Mouse (Mus musculus): ENCODE measurements around the gene 2310079G19Rik.
A peak's percentile ranks its signal among the peaks of the same experiment; 100 is the strongest.

- TF ChIP-seq EP300 (IDR thresholded peaks at IDR 0.05; ENCODE audit: low read depth) (no peak), CTCF (IDR thresholded peaks at IDR 0.05; ENCODE audit: low read depth) (peak; percentile 56)
These were observed 30.0 kb upstream of the 2310079G19Rik start for GRCm38 (mm10) chr16:88657426-88657825.

All from heart, postnatal 0 days (tissue).